Mouse (Mus musculus) hindbrain, embryonic 15.5 days (tissue): ENCODE data around the gene Glis3. TPM values are rescaled to one million over a fixed set of nuclear protein-coding genes. Genes with fewer than 3 reads are reported as not detected.

Experiments
- ATAC-seq: fragments of 200-750 bp; cut with Nextera tagmentation; 2 replicates; pipeline ENCODE4 v1.8.0; 2017; ENCODE audit warnings: low read depth, moderate number of reproducible peaks, moderate TSS enrichment; ENCODE audit not compliant: low FRiP score
- H3K27ac ChIP-seq: fragments of 300-500 bp; sonication (generic); replicated peaks from 2 replicates; pipeline ENCODE4 v1.5.1; 2015; ENCODE audit warnings: mild to moderate bottlenecking, inconsistent platforms
- H3K27me3 ChIP-seq: fragments of 300-500 bp; sonication (generic); 2 replicates; pipeline ENCODE4 v1.6.1; 2015; ENCODE audit warnings: control low read depth, inconsistent platforms
- H3K36me3 ChIP-seq: fragments of 300-500 bp; sonication (generic); 2 replicates; pipeline ENCODE4 v1.6.1; 2015; ENCODE audit warnings: control low read depth, inconsistent platforms
- H3K4me1 ChIP-seq: fragments of 300-500 bp; sonication (generic); replicated peaks from 2 replicates; pipeline ENCODE4 v1.6.1; 2015; ENCODE audit warnings: control low read depth, inconsistent platforms
- H3K4me2 ChIP-seq: fragments of 300-500 bp; sonication (generic); 2 replicates; pipeline ENCODE4 v1.6.1; 2015; ENCODE audit warnings: moderate library complexity, mild to moderate bottlenecking, inconsistent platforms
- H3K4me3 ChIP-seq: fragments of 300-500 bp; sonication (generic); 2 replicates; pipeline ENCODE4 v1.5.1; 2015; ENCODE audit warnings: mild to moderate bottlenecking, inconsistent platforms
- H3K9ac ChIP-seq: fragments of 300-500 bp; sonication (generic); 2 replicates; pipeline ENCODE4 v1.6.1; 2015; ENCODE audit warnings: inconsistent platforms
- H3K9me3 ChIP-seq: fragments of 300-500 bp; sonication (generic); 2 replicates; pipeline ENCODE4 v1.6.1; 2016; ENCODE audit warnings: control low read depth, inconsistent platforms
- WGBS: fragments of 180-500 bp; shearing (Covaris S2); methylation state at CpG from one replicate; pipeline ENCODE4 v1.1.7; 2015; 5-methylcytosine and 5-hydroxymethylcytosine counted together
- polyA plus RNA-seq: library from polyadenylated mRNA; unstranded; fragments of >200 nt; fragmentation: Nextera tagmentation; extraction: Ambion mirVana; gene quantifications from 2 replicates; pipeline ENCODE4 v1.2.1, GENCODE M21; 2015

The Glis3 gene
- polyA plus RNA-seq, 1 experiment from 2014 or later = 3.6 TPM

DNA sequence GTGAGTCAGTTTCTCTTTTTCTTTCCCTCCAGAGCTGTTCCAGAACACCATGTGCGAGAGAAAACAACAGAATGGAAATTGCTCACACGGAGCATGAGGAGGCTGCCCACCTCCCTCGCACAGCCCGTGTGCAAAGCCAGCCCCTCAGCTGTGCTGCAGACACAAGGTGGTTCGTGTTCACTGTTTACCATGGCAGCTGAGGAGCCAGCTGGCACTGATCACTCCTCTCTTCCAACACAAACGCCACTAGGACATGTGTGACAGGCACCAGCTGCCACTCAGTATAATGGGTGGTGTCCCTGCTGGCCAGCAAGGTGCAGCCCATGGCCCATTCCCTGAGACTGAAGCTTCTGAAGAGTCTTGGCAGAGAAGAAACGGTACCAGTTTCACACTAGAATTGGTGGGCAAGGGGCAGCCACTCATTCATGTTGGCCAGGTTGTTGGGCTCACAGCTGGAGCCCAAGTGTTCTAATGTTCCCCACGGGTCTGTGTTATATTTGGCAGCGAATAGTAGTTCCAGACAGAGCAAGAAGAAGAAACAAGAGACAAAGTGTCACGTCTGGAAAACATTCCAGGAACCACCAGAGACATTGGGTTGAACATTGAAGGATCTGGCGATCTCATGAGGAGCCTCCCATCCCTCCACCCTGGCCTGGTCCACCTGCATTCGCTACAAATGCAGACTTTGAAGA, 243.3 kb downstream of the Glis3 start:
- H3K36me3 ChIP-seq = no peaks in the 10 kb centered on the region
- H3K27me3 ChIP-seq = no peaks in the 10 kb centered on the region
- 57% methylated on average over 12 of the region's 12 CpGs for WGBS
- no peak overlapping the region for H3K4me3 ChIP-seq
- no peaks in the 10 kb centered on the region for H3K9me3 ChIP-seq
- H3K4me1 ChIP-seq = no peaks in the 10 kb centered on the region
- H3K4me2 ChIP-seq = no peak overlapping the region
- H3K9ac ChIP-seq = no peak overlapping the region
- peak; percentile 61; the same call in 1 of the 2 replicates for ATAC-seq
- H3K27ac ChIP-seq = no peak overlapping the region

GRCm38 (mm10) chr19:28428220-28428816, 251.6 kb downstream of the Glis3 start:
- Histone ChIP-seq H3K27ac (no peak overlapping the region), H3K9me3 (no peaks in the 10 kb centered on the region), H3K4me3 (no peak overlapping the region), H3K4me2 (no peak overlapping the region), H3K36me3 (no peaks in the 10 kb centered on the region), H3K4me1 (no peaks in the 10 kb centered on the region), H3K27me3 (no peaks in the 10 kb centered on the region), H3K9ac (no peak overlapping the region)
- ATAC-seq = no peak
- WGBS = 82% methylated on average over 6 of the region's 6 CpGs

GRCm38 (mm10) chr19:28424180-28424579, 255.7 kb downstream of the Glis3 start:
- Histone ChIP-seq H3K9me3 (no peaks in the 10 kb centered on the region), H3K4me2 (no peak overlapping the region), H3K27ac (no peak overlapping the region), H3K9ac (no peak overlapping the region), H3K4me3 (no peak overlapping the region), H3K36me3 (no peaks in the 10 kb centered on the region), H3K27me3 (no peaks in the 10 kb centered on the region), H3K4me1 (no peaks in the 10 kb centered on the region)
- 91% methylated on average over 5 of the region's 5 CpGs for WGBS
- no peak for ATAC-seq

GRCm38 (mm10) chr19:28422939-28423338, 256.9 kb downstream of the Glis3 start:
- Histone ChIP-seq H3K27ac (no peak overlapping the region), H3K4me1 (no peaks in the 10 kb centered on the region), H3K36me3 (no peaks in the 10 kb centered on the region), H3K4me2 (no peak overlapping the region), H3K9ac (no peak overlapping the region), H3K4me3 (no peak overlapping the region), H3K9me3 (no peaks in the 10 kb centered on the region), H3K27me3 (no peaks in the 10 kb centered on the region)
- WGBS = 80% methylated on average over 9 of the region's 9 CpGs
- no peak for ATAC-seq

GRCm38 (mm10) chr19:28416069-28416468, 263.8 kb downstream of the Glis3 start:
- Histone ChIP-seq H3K36me3 (no peaks in the 10 kb centered on the region), H3K4me3 (no peak overlapping the region), H3K4me1 (no peaks in the 10 kb centered on the region), H3K27ac (no peak overlapping the region), H3K27me3 (no peaks in the 10 kb centered on the region), H3K9me3 (no peaks in the 10 kb centered on the region), H3K9ac (no peak overlapping the region), H3K4me2 (no peak overlapping the region)
- 86% methylated on average over 5 of the region's 5 CpGs for WGBS
- no peak for ATAC-seq

DNA sequence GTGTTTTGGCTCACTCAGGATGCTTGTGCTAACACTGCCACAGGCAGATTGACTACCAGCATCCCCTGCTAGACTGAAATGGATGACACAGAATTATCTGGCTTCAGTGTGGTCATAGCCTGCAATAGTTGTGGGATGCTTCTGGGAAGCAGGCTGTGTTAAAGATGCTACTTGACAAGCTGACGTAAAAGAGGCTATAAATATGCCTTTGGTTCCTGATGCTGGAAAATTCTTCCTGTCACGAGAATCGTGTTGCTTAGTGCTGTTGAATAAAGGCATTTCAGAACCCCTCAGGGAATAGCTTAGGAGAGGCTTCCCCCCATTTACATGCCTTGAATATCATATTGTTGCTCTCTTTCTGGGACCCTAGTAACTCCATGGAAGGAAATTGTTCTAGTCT, 271.1 kb downstream of the Glis3 start:
- H3K9ac ChIP-seq = no peak overlapping the region
- H3K4me3 ChIP-seq = no peak overlapping the region
- H3K36me3 ChIP-seq = no peaks in the 10 kb centered on the region
- no peaks in the 10 kb centered on the region for H3K27me3 ChIP-seq
- no peak overlapping the region for H3K4me2 ChIP-seq
- no peaks in the 10 kb centered on the region for H3K9me3 ChIP-seq
- ATAC-seq = no peak
- no peak overlapping the region for H3K27ac ChIP-seq
- 50% methylated on average over 3 of the region's 3 CpGs for WGBS
- H3K4me1 ChIP-seq = no peaks in the 10 kb centered on the region

DNA sequence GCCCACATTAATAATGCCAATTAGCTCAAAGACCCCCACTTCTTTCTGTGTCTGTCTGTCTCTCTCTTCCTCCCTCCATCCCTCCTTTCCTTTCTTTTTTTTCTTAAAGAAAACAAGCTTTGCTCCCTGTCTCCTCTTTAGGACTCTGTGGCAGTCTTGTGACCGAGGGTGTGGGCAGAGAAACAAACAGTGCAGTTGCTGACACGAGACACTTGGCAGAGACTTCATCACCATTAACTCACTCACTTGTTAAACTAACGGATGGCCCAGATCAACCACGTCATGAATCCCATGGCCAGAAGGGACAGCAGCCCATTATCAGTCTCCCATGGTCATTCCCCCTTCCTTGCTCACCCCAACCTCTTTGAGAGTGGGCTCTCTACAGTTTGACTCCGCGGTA, 276.9 kb downstream of the Glis3 start:
- ATAC-seq = no peak
- Histone ChIP-seq H3K27me3 (no peaks in the 10 kb centered on the region), H3K36me3 (no peaks in the 10 kb centered on the region), H3K9me3 (no peaks in the 10 kb centered on the region), H3K4me1 (no peaks in the 10 kb centered on the region), H3K4me2 (no peak overlapping the region), H3K4me3 (no peak overlapping the region), H3K27ac (no peak overlapping the region), H3K9ac (no peak overlapping the region)
- WGBS = 67% methylated on average over 6 of the region's 6 CpGs

- ATAC-seq = peak; percentile 17; the same call in 1 of the 2 replicates
Measured at GRCm38 (mm10) chr19:28395584-28395861, 284.4 kb downstream of the Glis3 start.

DNA sequence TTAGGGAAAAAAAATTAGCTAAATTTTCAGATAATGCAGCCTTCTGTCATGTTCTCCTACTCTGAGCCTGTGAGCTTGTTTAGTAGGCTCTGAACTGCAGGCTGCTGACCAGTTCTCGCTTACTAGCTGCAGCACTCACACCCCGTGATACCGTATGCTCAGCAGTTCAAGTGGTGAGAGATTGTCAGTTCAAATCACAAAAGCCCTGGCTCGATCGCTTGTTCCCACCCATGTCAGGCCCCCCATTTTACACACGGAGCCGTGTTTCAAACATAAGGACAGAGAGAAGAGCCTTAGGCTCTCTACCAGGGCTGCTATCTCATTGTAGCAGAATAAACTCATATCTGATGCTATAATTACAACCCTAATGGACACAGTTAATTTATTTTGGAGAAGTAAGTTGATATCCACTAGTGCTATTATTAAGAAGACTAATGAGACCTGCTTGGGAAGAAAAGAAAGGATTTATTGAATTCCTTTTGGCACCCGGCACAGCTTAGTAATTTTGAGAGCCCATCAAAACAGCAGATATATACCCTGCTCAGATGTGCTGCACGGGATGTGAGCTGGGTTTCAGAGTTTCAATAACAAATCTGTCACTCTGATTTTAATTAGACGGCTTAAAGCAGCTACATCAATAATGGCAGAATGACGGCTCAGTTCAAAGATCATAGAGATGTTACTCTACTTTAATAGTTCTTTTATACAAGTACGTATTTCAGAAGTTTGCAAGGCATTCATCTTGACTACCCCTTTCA, 284.9 kb downstream of the Glis3 start:
- no peaks in the 10 kb centered on the region for H3K36me3 ChIP-seq

More at GRCm38 (mm10) chr19:28395584-28395861, 284.4 kb downstream of the Glis3 start:
- Histone ChIP-seq H3K4me3 (no peak overlapping the region), H3K36me3 (no peaks in the 10 kb centered on the region), H3K9me3 (no peaks in the 10 kb centered on the region), H3K27ac (no peak overlapping the region), H3K27me3 (no peaks in the 10 kb centered on the region), H3K4me2 (no peak overlapping the region), H3K4me1 (0 out of 2 replicates have a peak, but pooled peaks cover 12% of the 10 kb centered on the region), H3K9ac (no peak overlapping the region)
- WGBS = 60% methylated on average over 1 of the region's 1 CpGs

GRCm38 (mm10) chr19:28393766-28394165, 286.1 kb downstream of the Glis3 start:
- Histone ChIP-seq H3K4me3 (no peak overlapping the region), H3K4me2 (no peak overlapping the region), H3K4me1 (0 out of 2 replicates have a peak, but pooled peaks cover 12% of the 10 kb centered on the region), H3K27me3 (no peaks in the 10 kb centered on the region), H3K27ac (no peak overlapping the region), H3K36me3 (no peaks in the 10 kb centered on the region), H3K9me3 (no peaks in the 10 kb centered on the region), H3K9ac (no peak overlapping the region)
- 86% methylated on average over 7 of the region's 7 CpGs for WGBS
- no peak for ATAC-seq

More for the DNA sequence above, 284.9 kb downstream of the Glis3 start:
- peak; percentile 72 for ATAC-seq
- H3K4me2 ChIP-seq = no peak overlapping the region
- no peak overlapping the region for H3K9ac ChIP-seq
- H3K27me3 ChIP-seq = no peaks in the 10 kb centered on the region
- peak overlapping the region; percentile 14; the same call in 1 of the 2 replicates for H3K27ac ChIP-seq
- 21% methylated on average over 12 of the region's 12 CpGs for WGBS
- H3K4me1 ChIP-seq = 0 out of 2 replicates have a peak, but pooled peaks cover 12% of the 10 kb centered on the region
- H3K9me3 ChIP-seq = no peaks in the 10 kb centered on the region
- no peak overlapping the region for H3K4me3 ChIP-seq

GRCm38 (mm10) chr19:28392838-28393237, 287.0 kb downstream of the Glis3 start:
- Histone ChIP-seq H3K9me3 (no peaks in the 10 kb centered on the region), H3K27ac (no peak overlapping the region), H3K4me3 (no peak overlapping the region), H3K36me3 (no peaks in the 10 kb centered on the region), H3K27me3 (no peaks in the 10 kb centered on the region), H3K4me1 (0 out of 2 replicates have a peak, but pooled peaks cover 12% of the 10 kb centered on the region), H3K4me2 (no peak overlapping the region), H3K9ac (no peak overlapping the region)
- ATAC-seq = no peak
- 90% methylated on average over 3 of the region's 3 CpGs for WGBS

DNA sequence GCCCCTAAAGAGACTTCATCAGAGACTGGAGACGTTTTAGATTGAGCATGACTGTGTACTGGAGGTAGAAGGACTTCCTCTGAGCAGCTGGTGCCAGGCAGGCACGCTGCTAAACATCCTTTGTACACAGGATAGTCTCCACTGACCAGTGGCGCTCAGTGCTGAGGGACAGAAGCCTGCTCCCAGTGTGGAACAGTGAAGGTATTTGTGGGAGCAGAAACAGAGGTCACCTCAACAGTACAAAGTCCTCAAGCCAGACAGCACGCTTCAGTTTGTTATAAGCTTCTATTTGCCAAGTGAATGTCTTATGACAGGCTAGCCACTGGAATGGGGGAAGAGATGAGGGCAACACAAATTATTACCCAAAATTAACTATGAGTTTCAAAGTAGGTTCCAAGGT, 289.0 kb downstream of the Glis3 start:
- H3K4me3 ChIP-seq = no peak overlapping the region
- no peaks in the 10 kb centered on the region for H3K9me3 ChIP-seq
- H3K27ac ChIP-seq = no peak overlapping the region
- no peaks in the 10 kb centered on the region for H3K27me3 ChIP-seq
- H3K9ac ChIP-seq = no peak overlapping the region
- no peak overlapping the region for H3K4me2 ChIP-seq
- WGBS = 75% methylated on average over 4 of the region's 4 CpGs
- no peak for ATAC-seq
- no peaks in the 10 kb centered on the region for H3K36me3 ChIP-seq
- H3K4me1 ChIP-seq = 0 out of 2 replicates have a peak, but pooled peaks cover 12% of the 10 kb centered on the region
